Mouse (Mus musculus): ENCODE results near the gene Sp4. TPM values are rescaled to one million over a fixed set of nuclear protein-coding genes. Genes with fewer than 3 reads are reported as not detected.

The Sp4 gene
- 13.9 and 14.0 TPM in 2 replicates for polyA plus RNA-seq (2015; fragmentation: Nextera tagmentation; extraction: Ambion mirVana)

DNA sequence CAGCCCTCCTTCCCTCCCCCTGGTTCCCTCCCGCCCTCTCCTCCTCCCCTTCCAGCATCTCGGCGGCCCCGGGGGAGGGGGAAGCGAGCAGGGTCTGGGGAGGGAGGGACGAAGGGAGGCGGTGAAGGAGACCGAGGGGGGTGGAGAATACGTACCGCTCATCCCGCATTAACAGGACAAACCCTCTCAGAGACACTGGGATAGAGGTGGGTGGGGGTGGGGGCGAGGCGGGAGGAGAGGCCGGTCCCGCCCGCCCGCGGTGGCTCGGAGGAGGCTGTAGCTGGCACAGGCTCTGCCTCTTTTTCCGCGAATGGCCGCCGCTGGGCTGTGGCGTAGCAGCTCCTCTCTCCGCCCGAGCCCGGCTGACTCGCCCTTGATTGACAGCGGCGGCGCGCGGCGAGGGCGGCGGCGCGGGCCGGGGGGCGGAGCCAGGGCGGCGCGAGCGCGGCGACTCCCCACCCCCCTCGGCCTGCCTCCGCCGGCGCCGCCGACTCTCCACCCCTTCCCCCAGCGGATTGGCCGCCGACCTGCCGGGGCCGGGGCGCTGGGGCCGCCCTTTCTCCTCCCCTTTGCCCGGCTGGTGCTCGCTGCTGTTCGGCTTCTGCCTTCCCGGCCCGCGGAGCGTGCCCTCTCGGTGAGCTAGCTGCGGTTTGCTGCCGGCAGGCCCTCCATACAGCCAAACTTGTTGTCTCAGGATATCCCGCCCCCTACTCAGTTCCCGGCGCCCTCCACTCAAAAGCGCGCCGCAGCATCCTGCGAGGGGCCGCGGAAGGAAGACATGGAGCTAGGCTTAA, at the start of gene Sp4:
Sp4 (minus strand) TSS at position 369 of the 794 bp plus-strand sequence.
- H3K4me3 ChIP-seq (replicated peaks): peak within 1 kb of the TSS; percentile 76
- peak within 1 kb of the TSS; percentile 67 for H3K9ac ChIP-seq (replicated peaks)
- peak; percentile 91 for ATAC-seq (ENCODE audit: low FRiP score)
- H3K9me3 ChIP-seq (replicated peaks): no peaks in the 10 kb centered on the region
- no peaks in the 10 kb centered on the region for H3K36me3 ChIP-seq
- WGBS: under 1% methylated on average over 58 of the region's 78 CpGs
- H3K27ac ChIP-seq (replicated peaks): peak within 1 kb of the TSS; percentile 98
- no peaks in the 10 kb centered on the region for H3K27me3 ChIP-seq (replicated peaks)
- peak within 1 kb of the TSS; percentile 59 for H3K4me2 ChIP-seq
- peaks cover 34% of the 10 kb centered on the region for H3K4me1 ChIP-seq

DNA sequence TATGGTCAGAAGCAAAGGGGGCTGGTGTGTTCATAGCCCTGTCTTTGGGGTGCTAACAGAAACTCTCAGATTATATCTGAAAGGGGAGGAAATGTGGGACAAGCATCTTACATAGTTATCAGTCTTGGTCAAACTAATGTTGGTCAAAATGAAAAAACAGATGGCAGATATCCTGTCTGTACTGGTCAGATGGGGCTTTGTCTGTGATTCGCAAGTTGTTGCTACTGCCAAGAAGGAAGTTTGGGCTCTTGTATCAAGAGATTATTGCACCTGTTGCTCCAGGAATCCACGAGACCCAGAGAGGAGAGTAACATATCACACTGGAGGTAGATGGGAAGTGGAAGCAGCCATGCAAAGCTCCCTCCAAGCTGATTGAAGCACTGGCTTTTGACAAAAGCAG, 37.9 kb upstream of the Sp4 start:
- Histone ChIP-seq H3K9me3 (replicated peaks) (no peaks in the 10 kb centered on the region), H3K27ac (replicated peaks) (no peak overlapping the region), H3K36me3 (no peaks in the 10 kb centered on the region), H3K4me2 (no peak overlapping the region), H3K27me3 (replicated peaks) (no peaks in the 10 kb centered on the region), H3K4me3 (replicated peaks) (no peak overlapping the region), H3K9ac (replicated peaks) (no peak overlapping the region), H3K4me1 (no peaks in the 10 kb centered on the region)
- WGBS: 88% methylated on average over 2 of the region's 2 CpGs
- no peak for ATAC-seq (ENCODE audit: low FRiP score)

DNA sequence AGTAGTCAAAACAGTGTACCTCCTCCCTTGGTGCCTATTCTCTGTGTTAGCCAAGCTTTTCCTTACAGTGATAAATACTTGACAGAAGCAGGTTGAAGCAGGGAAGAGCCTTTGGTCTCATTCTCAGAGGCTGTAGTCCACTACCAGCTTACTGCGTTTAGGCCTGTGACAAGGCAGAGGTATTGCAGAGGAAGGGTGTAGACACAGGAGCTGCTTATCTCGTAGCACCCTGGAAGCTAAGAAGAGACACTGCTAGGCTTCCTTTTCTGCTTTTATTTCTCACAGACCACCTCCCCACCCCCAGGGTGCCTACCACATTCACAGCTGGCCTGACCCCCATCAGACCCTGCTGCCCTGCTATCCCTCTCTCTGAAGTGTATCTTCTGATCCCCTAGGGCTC, 37.0 kb upstream of the Sp4 start:
- H3K27me3 ChIP-seq (replicated peaks): no peaks in the 10 kb centered on the region
- H3K27ac ChIP-seq (replicated peaks): no peak overlapping the region
- no peak overlapping the region for H3K9ac ChIP-seq (replicated peaks)
- H3K9me3 ChIP-seq (replicated peaks): no peaks in the 10 kb centered on the region
- whole genome bisulfite sequencing: 80% methylated on average over 2 of the region's 2 CpGs
- H3K4me2 ChIP-seq: no peak overlapping the region
- H3K4me3 ChIP-seq (replicated peaks): no peak overlapping the region
- H3K4me1 ChIP-seq: no peaks in the 10 kb centered on the region
- no peak for ATAC-seq (ENCODE audit: low FRiP score)
- H3K36me3 ChIP-seq: no peaks in the 10 kb centered on the region

DNA sequence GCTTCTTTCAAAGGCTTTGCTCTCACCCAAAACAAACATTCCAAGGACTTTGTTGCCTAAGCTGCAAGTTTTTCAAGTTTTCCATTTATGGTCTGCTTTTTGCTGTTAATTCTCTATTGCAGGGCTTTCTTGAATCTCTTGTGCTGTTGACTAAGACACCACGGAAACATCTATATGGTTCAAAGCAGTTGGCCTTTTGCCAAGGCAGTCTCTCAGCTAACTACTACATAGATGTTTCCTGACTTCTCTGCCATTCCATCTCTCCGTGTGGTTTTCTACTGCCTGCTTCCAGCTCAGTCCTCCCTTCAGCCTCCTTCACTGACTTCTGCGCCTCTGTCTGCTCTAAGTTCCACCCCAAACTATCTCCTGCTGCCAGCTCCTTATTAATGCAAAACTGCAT, 36.1 kb upstream of the Sp4 start:
- Histone ChIP-seq H3K9ac (replicated peaks) (no peak overlapping the region), H3K4me1 (no peaks in the 10 kb centered on the region), H3K36me3 (no peaks in the 10 kb centered on the region), H3K4me3 (replicated peaks) (no peak overlapping the region), H3K27me3 (replicated peaks) (no peaks in the 10 kb centered on the region), H3K9me3 (replicated peaks) (no peaks in the 10 kb centered on the region), H3K27ac (replicated peaks) (no peak overlapping the region), H3K4me2 (no peak overlapping the region)
- ATAC-seq (ENCODE audit: low FRiP score): no peak
- 84% methylated on average over 3 of the region's 3 CpGs for WGBS

DNA sequence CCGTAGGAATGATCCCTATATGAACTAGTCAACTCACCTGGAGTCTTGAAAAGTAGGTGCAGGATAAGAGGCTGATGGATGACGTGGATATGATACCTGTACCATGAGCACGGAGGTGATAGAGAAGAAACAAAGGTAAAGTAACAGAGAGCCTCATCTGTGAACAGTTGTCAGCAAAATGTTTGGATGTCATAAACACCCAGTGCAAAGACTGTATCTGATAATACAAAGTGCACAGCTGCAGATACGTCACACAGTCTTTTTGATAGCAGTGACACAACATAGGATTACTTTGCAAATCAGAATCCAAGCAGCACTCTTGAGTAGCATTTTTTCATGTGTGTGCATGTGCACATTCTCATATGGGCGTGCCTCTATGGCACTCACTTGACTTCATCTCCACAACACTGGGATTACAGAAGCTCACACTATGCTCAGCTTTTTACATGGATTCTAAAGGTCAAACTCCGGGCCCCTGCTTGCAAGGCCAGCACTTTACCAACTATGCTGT, 27.6 kb upstream of the Sp4 start:
- no peak for ATAC-seq (ENCODE audit: low FRiP score)
- Histone ChIP-seq H3K9ac (replicated peaks) (no peak overlapping the region), H3K4me1 (no peaks in the 10 kb centered on the region), H3K27me3 (replicated peaks) (no peaks in the 10 kb centered on the region), H3K9me3 (replicated peaks) (no peaks in the 10 kb centered on the region), H3K36me3 (no peaks in the 10 kb centered on the region), H3K27ac (replicated peaks) (no peak overlapping the region), H3K4me3 (replicated peaks) (no peak overlapping the region), H3K4me2 (no peak overlapping the region)
- 89% methylated on average over 6 of the region's 6 CpGs for WGBS

DNA sequence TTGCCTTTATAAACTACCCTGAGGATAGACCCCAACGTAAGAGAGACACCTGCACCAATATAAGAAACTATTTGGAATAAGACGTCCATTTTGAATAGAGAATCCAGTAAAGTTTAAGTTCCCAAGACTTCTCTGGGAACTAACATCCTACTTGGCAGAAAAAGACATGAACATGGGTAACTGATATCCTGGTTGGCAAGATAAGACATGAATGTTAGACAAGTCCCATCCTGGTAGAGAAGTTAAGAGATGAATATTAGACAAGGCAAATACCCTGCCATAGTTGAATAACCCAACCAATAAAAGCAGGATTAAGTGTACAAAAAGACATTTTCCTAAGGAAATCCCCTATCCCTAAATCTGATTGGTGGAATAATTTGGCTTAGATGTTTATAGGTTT, 26.3 kb upstream of the Sp4 start:
- Histone ChIP-seq H3K27me3 (replicated peaks) (no peaks in the 10 kb centered on the region), H3K4me2 (no peak overlapping the region), H3K4me1 (no peaks in the 10 kb centered on the region), H3K27ac (replicated peaks) (no peak overlapping the region), H3K36me3 (no peaks in the 10 kb centered on the region), H3K9me3 (replicated peaks) (no peaks in the 10 kb centered on the region), H3K4me3 (replicated peaks) (no peak overlapping the region), H3K9ac (replicated peaks) (no peak overlapping the region)
- 83% methylated on average over 2 of the region's 2 CpGs for WGBS
- no peak for ATAC-seq (ENCODE audit: low FRiP score)

DNA sequence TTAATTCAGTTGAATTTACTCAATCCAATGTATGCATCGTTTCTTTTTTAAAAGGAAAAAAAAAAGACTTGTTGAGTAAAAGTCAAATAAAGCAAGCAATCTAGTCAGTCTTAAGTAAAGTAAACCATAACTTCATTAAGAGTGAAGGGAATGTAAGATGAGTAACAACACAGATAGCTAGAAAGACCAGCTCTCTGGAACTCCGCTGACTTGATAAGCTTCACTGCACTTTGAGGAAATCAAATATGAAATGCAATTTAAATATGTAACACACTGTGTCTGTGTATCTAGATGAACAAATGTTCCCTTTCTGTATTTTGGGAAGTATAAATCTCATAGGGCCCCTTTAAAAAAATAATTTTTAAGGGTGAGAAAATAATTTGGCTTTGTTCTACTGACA, 24.9 kb upstream of the Sp4 start:
- no peaks in the 10 kb centered on the region for H3K27me3 ChIP-seq (replicated peaks)
- 93% methylated on average over 2 of the region's 2 CpGs for WGBS
- H3K36me3 ChIP-seq: no peaks in the 10 kb centered on the region
- no peak overlapping the region for H3K9ac ChIP-seq (replicated peaks)
- no peak overlapping the region for H3K27ac ChIP-seq (replicated peaks)
- no peak overlapping the region for H3K4me3 ChIP-seq (replicated peaks)
- no peak overlapping the region for H3K4me2 ChIP-seq
- H3K9me3 ChIP-seq (replicated peaks): no peaks in the 10 kb centered on the region
- ATAC-seq (ENCODE audit: low FRiP score): no peak
- H3K4me1 ChIP-seq: no peaks in the 10 kb centered on the region

DNA sequence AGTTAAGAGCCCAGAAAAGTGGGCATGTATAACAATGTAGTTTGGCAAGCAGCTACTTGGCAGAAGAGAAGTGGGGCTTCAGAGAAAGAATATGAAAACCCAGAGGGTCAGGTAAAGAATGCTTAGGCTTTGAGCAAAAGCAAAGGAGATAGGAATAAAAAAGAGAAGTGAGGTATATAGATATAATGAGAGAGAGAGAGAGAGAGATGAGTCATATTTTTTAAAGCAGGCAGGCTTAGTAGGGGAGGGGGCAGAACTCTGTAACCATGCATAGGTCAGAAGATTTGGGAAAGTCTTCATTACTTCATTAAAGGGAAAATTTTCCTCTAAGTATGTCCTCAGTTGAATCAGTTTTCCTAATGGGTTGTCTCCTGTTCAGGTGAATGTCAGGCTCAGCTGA, 18.8 kb upstream of the Sp4 start:
- Histone ChIP-seq H3K9me3 (replicated peaks) (no peaks in the 10 kb centered on the region), H3K4me1 (no peaks in the 10 kb centered on the region), H3K27me3 (replicated peaks) (no peaks in the 10 kb centered on the region), H3K36me3 (no peaks in the 10 kb centered on the region), H3K9ac (replicated peaks) (no peak overlapping the region), H3K4me3 (replicated peaks) (no peak overlapping the region), H3K4me2 (no peak overlapping the region), H3K27ac (replicated peaks) (no peak overlapping the region)
- ATAC-seq (ENCODE audit: low FRiP score): no peak

DNA sequence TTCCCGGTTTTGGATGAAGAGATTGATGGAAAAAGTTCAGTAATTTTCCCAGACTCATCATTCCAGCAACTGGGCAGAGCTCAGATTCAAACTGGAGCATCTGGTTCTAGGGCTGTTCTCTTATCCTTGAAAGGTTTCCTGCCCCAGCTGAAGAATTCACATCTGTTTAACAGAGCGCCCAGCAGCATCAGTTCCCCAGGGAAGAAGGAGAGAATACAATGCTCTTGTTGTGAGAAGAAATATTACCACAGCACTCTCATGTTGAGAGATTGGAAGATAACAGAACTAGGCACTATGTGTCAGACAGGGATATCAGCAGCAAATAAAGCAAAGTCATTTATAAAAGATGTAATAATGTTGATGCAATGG, 13.2 kb upstream of the Sp4 start:
- WGBS: 71% methylated on average over 2 of the region's 2 CpGs
- Histone ChIP-seq H3K4me2 (no peak overlapping the region), H3K27me3 (replicated peaks) (no peaks in the 10 kb centered on the region), H3K4me3 (replicated peaks) (no peak overlapping the region), H3K9ac (replicated peaks) (no peak overlapping the region), H3K9me3 (replicated peaks) (no peaks in the 10 kb centered on the region), H3K27ac (replicated peaks) (no peak overlapping the region), H3K4me1 (0 out of 2 replicates have a peak, but pooled peaks cover 2% of the 10 kb centered on the region), H3K36me3 (no peaks in the 10 kb centered on the region)
- ATAC-seq (ENCODE audit: low FRiP score): no peak

DNA sequence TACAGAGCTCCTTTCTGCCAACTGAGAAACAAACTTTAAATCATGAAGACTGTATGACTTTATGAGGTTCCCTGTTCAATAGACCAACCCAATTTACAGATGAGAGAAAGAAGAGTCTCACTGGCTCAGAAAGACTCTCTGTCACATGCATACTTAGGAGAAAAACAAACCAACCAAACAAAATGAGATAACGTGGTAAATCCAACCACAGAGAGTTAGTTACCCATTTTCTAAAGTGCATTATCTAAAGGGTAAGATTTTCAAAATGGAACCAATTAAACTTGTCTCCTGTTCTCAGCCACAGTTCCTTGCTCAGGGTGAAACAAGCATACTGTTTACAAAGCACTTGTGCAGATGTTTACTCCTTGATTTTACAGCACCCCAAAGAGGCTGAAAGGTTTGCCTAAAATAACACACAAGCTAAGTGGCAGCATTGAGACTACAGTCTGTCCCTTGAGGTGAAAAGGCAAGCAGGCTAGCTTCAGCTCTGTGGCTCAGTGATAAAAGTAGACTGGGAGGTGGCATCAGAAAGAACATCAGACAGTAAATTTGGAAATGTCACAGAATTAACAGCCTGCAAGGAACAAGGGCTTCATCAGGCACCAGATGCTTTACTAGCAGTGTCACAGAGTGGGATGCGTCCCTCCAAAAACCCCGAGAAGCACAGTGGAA, 12.7 kb upstream of the Sp4 start:
- no peak overlapping the region for H3K4me3 ChIP-seq (replicated peaks)

DNA sequence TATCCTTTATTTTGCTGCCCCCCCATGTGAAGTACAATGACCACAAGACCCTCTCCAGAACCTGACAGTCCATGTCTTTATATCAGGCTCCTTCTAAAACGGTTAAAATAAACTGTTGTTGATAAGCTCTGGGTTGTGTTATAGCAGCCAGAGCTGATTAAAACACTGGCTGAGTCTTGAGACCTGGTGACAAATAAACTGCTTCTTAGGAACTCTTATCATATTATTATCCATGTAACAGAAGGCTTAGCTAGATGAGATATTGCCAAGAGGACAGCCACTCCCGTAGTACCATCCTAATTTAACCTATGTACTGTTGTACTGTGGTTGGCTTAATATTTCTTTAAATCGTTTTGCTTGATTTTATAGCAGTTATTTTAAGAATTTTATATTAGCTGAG, 2.3 kb upstream of the Sp4 start:
- Histone ChIP-seq H3K4me2 (no peak overlapping the region), H3K36me3 (no peaks in the 10 kb centered on the region), H3K9ac (replicated peaks) (no peak overlapping the region), H3K4me3 (replicated peaks) (no peak overlapping the region), H3K9me3 (replicated peaks) (no peaks in the 10 kb centered on the region), H3K27ac (replicated peaks) (no peak overlapping the region), H3K4me1 (peaks cover 23% of the 10 kb centered on the region), H3K27me3 (replicated peaks) (no peaks in the 10 kb centered on the region)
- WGBS: 97% methylated on average over 3 of the region's 3 CpGs
- ATAC-seq (ENCODE audit: low FRiP score): no peak

More for the DNA sequence above, 12.7 kb upstream of the Sp4 start:
- H3K4me2 ChIP-seq: no peak overlapping the region
- H3K27ac ChIP-seq (replicated peaks): no peak overlapping the region
- ATAC-seq (ENCODE audit: low FRiP score): no peak
- H3K4me1 ChIP-seq: 0 out of 2 replicates have a peak, but pooled peaks cover 2% of the 10 kb centered on the region
- no peaks in the 10 kb centered on the region for H3K9me3 ChIP-seq (replicated peaks)
- no peaks in the 10 kb centered on the region for H3K36me3 ChIP-seq
- H3K27me3 ChIP-seq (replicated peaks): no peaks in the 10 kb centered on the region
- no peak overlapping the region for H3K9ac ChIP-seq (replicated peaks)
- 64% methylated on average over 3 of the region's 3 CpGs for WGBS

DNA sequence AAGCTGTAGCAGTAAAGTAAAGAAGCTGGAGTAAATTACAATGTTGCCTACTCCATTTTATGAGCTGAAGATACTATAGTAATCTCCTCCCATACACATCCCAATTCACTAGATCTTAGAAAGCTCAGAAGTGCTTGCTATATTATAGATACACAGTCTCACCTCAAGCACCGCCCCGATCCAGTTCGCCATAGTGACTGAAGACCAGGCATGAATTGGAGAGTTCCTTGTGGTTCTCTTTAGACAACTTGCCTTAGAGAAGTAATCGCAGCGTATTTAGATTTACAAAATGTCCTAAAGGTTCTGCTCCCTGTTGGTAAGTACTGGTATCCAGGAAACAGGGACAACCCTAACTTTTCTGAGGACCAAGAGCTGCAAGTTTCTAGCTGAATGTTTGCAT, 1.8 kb upstream of the Sp4 start:
- H3K9ac ChIP-seq (replicated peaks): no peak overlapping the region
- peak overlapping the region; percentile 76 for H3K4me3 ChIP-seq (replicated peaks)
- 93% methylated on average over 5 of the region's 5 CpGs for WGBS

More for the DNA sequence above, 1.8 kb upstream of the Sp4 start:
- H3K4me1 ChIP-seq: peaks cover 26% of the 10 kb centered on the region
- H3K36me3 ChIP-seq: no peaks in the 10 kb centered on the region
- no peaks in the 10 kb centered on the region for H3K27me3 ChIP-seq (replicated peaks)
- no peaks in the 10 kb centered on the region for H3K9me3 ChIP-seq (replicated peaks)
- H3K27ac ChIP-seq (replicated peaks): 0 out of 2 replicates have a peak overlapping the region, but pooled peaks have one; percentile 98
- H3K4me2 ChIP-seq: peak overlapping the region; percentile 59
- ATAC-seq (ENCODE audit: low FRiP score): no peak
